Mouse (Mus musculus): ENCODE measurements around the gene Ephb4.

Ephb4 gene

GRCm38 (mm10) chr5:137369665-137370064, 19.8 kb downstream of the Ephb4 start:
- no peak for DNase-seq (ENCODE audit: low read depth)

- DNase-seq (ENCODE audit: low read depth), result no peak
Measured at GRCm38 (mm10) chr5:137373371-137373950, 23.6 kb downstream of the Ephb4 start.

- no peak for DNase-seq (ENCODE audit: low read depth)
Measured at GRCm38 (mm10) chr5:137374521-137375080, 24.7 kb downstream of the Ephb4 start.

- DNase-seq (ENCODE audit: low read depth), result no peak
Measured at GRCm38 (mm10) chr5:137375627-137376026, 25.7 kb downstream of the Ephb4 start.

- DNase-seq (ENCODE audit: low read depth), result no peak
Measured at GRCm38 (mm10) chr5:137376198-137376597, 26.3 kb downstream of the Ephb4 start.

- no peak for DNase-seq (ENCODE audit: low read depth)
Measured at GRCm38 (mm10) chr5:137376722-137377121, 26.8 kb downstream of the Ephb4 start.

GRCm38 (mm10) chr5:137377176-137377575, 27.3 kb downstream of the Ephb4 start:
- no peak for DNase-seq (ENCODE audit: low read depth)

GRCm38 (mm10) chr5:137377603-137378002, 27.7 kb downstream of the Ephb4 start:
- DNase-seq (ENCODE audit: low read depth), result no peak

- DNase-seq (ENCODE audit: low read depth), result peak; percentile 67
Measured at GRCm38 (mm10) chr5:137381152-137381551, 31.2 kb downstream of the Ephb4 start.

- no peak for DNase-seq (ENCODE audit: low read depth)
Measured at GRCm38 (mm10) chr5:137383441-137383840, 33.5 kb downstream of the Ephb4 start.

GRCm38 (mm10) chr5:137386712-137387111, 36.8 kb downstream of the Ephb4 start:
- no peak for DNase-seq (ENCODE audit: low read depth)

GRCm38 (mm10) chr5:137391641-137392040, 41.7 kb downstream of the Ephb4 start:
- no peak for DNase-seq (ENCODE audit: low read depth)

- DNase-seq (ENCODE audit: low read depth), result no peak
Measured at GRCm38 (mm10) chr5:137394456-137394855, 44.5 kb downstream of the Ephb4 start.

GRCm38 (mm10) chr5:137404081-137404480, 54.2 kb downstream of the Ephb4 start:
- no peak for DNase-seq (ENCODE audit: low read depth)

GRCm38 (mm10) chr5:137409451-137409850, 59.5 kb downstream of the Ephb4 start:
- no peak for DNase-seq (ENCODE audit: low read depth)

GRCm38 (mm10) chr5:137410066-137410465, 60.2 kb downstream of the Ephb4 start:
- no peak for DNase-seq (ENCODE audit: low read depth)

GRCm38 (mm10) chr5:137410549-137410948, 60.6 kb downstream of the Ephb4 start:
- DNase-seq (ENCODE audit: low read depth), result no peak

GRCm38 (mm10) chr5:137411235-137411634, 61.3 kb downstream of the Ephb4 start:
- no peak for DNase-seq (ENCODE audit: low read depth)

GRCm38 (mm10) chr5:137414253-137414652, 64.3 kb downstream of the Ephb4 start:
- DNase-seq (ENCODE audit: low read depth), result no peak

- no peak for DNase-seq (ENCODE audit: low read depth)
Measured at GRCm38 (mm10) chr5:137419105-137419504, 69.2 kb downstream of the Ephb4 start.

- no peak for DNase-seq (ENCODE audit: low read depth)
Measured at GRCm38 (mm10) chr5:137419841-137420240, 69.9 kb downstream of the Ephb4 start.

GRCm38 (mm10) chr5:137425648-137426047, 75.7 kb downstream of the Ephb4 start:
- DNase-seq (ENCODE audit: low read depth), result no peak

Data from naive thymus-derived CD4-positive, alpha-beta T cell, adult 2 months (primary cell).